Mouse (Mus musculus): ENCODE measurements around the gene Ppm1d. TPM values are rescaled to one million over a fixed set of nuclear protein-coding genes. Genes with fewer than 3 reads are reported as not detected.

The Ppm1d gene
- polyA plus RNA-seq, 1 experiment from 2014 or later = 27.9 TPM

GRCm38 (mm10) chr11:85306577-85307260, 4.3 kb upstream of the Ppm1d start:
- no peak overlapping the region for H3K4me2 ChIP-seq
- no peaks in the 10 kb centered on the region for H3K4me1 ChIP-seq
- no peak overlapping the region for H3K4me3 ChIP-seq (replicated peaks)
- ATAC-seq (ENCODE audit: low FRiP score) = no peak
- H3K27me3 ChIP-seq = no peaks in the 10 kb centered on the region
- H3K9me3 ChIP-seq = no peaks in the 10 kb centered on the region
- WGBS = 67% methylated on average over 4 of the region's 4 CpGs
- no peaks in the 10 kb centered on the region for H3K36me3 ChIP-seq (replicated peaks)
- H3K9ac ChIP-seq = no peak overlapping the region
- no peak overlapping the region for H3K27ac ChIP-seq

- no peak overlapping the region for H3K27ac ChIP-seq
- peaks cover 16% of the 10 kb centered on the region for H3K4me1 ChIP-seq
- no peak for ATAC-seq (ENCODE audit: low FRiP score)
- no peaks in the 10 kb centered on the region for H3K9me3 ChIP-seq
- no peaks in the 10 kb centered on the region for H3K36me3 ChIP-seq (replicated peaks)
- H3K4me3 ChIP-seq (replicated peaks) = no peak overlapping the region
- H3K9ac ChIP-seq = no peak overlapping the region
- 85% methylated on average over 2 of the region's 2 CpGs for WGBS
- H3K27me3 ChIP-seq = no peaks in the 10 kb centered on the region
- no peak overlapping the region for H3K4me2 ChIP-seq
These were observed 2.2 kb upstream of the Ppm1d start for GRCm38 (mm10) chr11:85308799-85309198.

GRCm38 (mm10) chr11:85310407-85310712, 684 bp upstream of the Ppm1d start:
- no peak for ATAC-seq (ENCODE audit: low FRiP score)
- peaks cover 10% of the 10 kb centered on the region for H3K36me3 ChIP-seq (replicated peaks)
- no peaks in the 10 kb centered on the region for H3K9me3 ChIP-seq
- H3K9ac ChIP-seq = peak overlapping the region; percentile 68
- H3K4me1 ChIP-seq = peaks cover 21% of the 10 kb centered on the region
- no peaks in the 10 kb centered on the region for H3K27me3 ChIP-seq
- H3K4me3 ChIP-seq (replicated peaks) = peak overlapping the region; percentile 95
- peak overlapping the region; percentile 75 for H3K27ac ChIP-seq
- H3K4me2 ChIP-seq = peak overlapping the region; percentile 92
- 3% methylated on average over 15 of the region's 15 CpGs for WGBS

- ATAC-seq (ENCODE audit: low FRiP score) = peak; percentile 49
- under 1% methylated on average over 56 of the region's 56 CpGs for WGBS
- H3K27ac ChIP-seq = peak overlapping the region; percentile 95
These were observed 824 bp downstream of the Ppm1d start for GRCm38 (mm10) chr11:85311645-85312490.

GRCm38 (mm10) chr11:85312818-85313217, 1.8 kb downstream of the Ppm1d start:
- Histone ChIP-seq H3K9me3 (no peaks in the 10 kb centered on the region), H3K4me1 (peaks cover 21% of the 10 kb centered on the region), H3K4me2 (peak overlapping the region; percentile 92), H3K9ac (peak overlapping the region; percentile 97; the same call in 1 of the 2 replicates), H3K4me3 (replicated peaks) (peak overlapping the region; percentile 95), H3K27ac (no peak overlapping the region), H3K27me3 (no peaks in the 10 kb centered on the region), H3K36me3 (replicated peaks) (peaks cover 11% of the 10 kb centered on the region)
- no peak for ATAC-seq (ENCODE audit: low FRiP score)
- 36% methylated on average over 2 of the region's 2 CpGs for WGBS

More at GRCm38 (mm10) chr11:85311645-85312490, 824 bp downstream of the Ppm1d start:
- Histone ChIP-seq H3K9ac (peak overlapping the region; percentile 97), H3K27me3 (no peaks in the 10 kb centered on the region), H3K4me1 (peaks cover 21% of the 10 kb centered on the region), H3K4me2 (peak overlapping the region; percentile 92), H3K36me3 (replicated peaks) (peaks cover 11% of the 10 kb centered on the region), H3K9me3 (no peaks in the 10 kb centered on the region), H3K4me3 (replicated peaks) (peak overlapping the region; percentile 95)

GRCm38 (mm10) chr11:85313361-85313760, 2.3 kb downstream of the Ppm1d start:
- peak overlapping the region; percentile 92 for H3K4me2 ChIP-seq
- H3K27ac ChIP-seq = no peak overlapping the region
- peak overlapping the region; percentile 95 for H3K4me3 ChIP-seq (replicated peaks)
- ATAC-seq (ENCODE audit: low FRiP score) = no peak
- peaks cover 11% of the 10 kb centered on the region for H3K36me3 ChIP-seq (replicated peaks)
- WGBS = 87% methylated on average over 3 of the region's 3 CpGs
- H3K9ac ChIP-seq = peak overlapping the region; percentile 42; the same call in 1 of the 2 replicates
- H3K27me3 ChIP-seq = no peaks in the 10 kb centered on the region
- H3K4me1 ChIP-seq = peaks cover 21% of the 10 kb centered on the region
- no peaks in the 10 kb centered on the region for H3K9me3 ChIP-seq

- 0 out of 2 replicates have a peak, but pooled peaks cover 3% of the 10 kb centered on the region for H3K36me3 ChIP-seq (replicated peaks)
- WGBS = 71% methylated on average over 9 of the region's 9 CpGs
- H3K4me3 ChIP-seq (replicated peaks) = no peak overlapping the region
- H3K9ac ChIP-seq = no peak overlapping the region
- no peaks in the 10 kb centered on the region for H3K9me3 ChIP-seq
- no peak for ATAC-seq (ENCODE audit: low FRiP score)
- H3K4me2 ChIP-seq = no peak overlapping the region
- no peaks in the 10 kb centered on the region for H3K4me1 ChIP-seq
- no peak overlapping the region for H3K27ac ChIP-seq
- H3K27me3 ChIP-seq = no peaks in the 10 kb centered on the region
These were observed 12.7 kb downstream of the Ppm1d start for GRCm38 (mm10) chr11:85323567-85324330.

GRCm38 (mm10) chr11:85328717-85329116, 17.7 kb downstream of the Ppm1d start:
- Histone ChIP-seq H3K27ac (no peak overlapping the region), H3K9me3 (no peaks in the 10 kb centered on the region), H3K4me3 (replicated peaks) (no peak overlapping the region), H3K27me3 (no peaks in the 10 kb centered on the region), H3K9ac (no peak overlapping the region), H3K36me3 (replicated peaks) (peaks cover 34% of the 10 kb centered on the region), H3K4me2 (no peak overlapping the region), H3K4me1 (no peaks in the 10 kb centered on the region)
- no peak for ATAC-seq (ENCODE audit: low FRiP score)
- WGBS = 94% methylated on average over 3 of the region's 3 CpGs

GRCm38 (mm10) chr11:85329167-85329894, 18.3 kb downstream of the Ppm1d start:
- Histone ChIP-seq H3K27me3 (no peaks in the 10 kb centered on the region), H3K4me2 (no peak overlapping the region), H3K36me3 (replicated peaks) (peaks cover 40% of the 10 kb centered on the region), H3K9ac (no peak overlapping the region), H3K4me3 (replicated peaks) (no peak overlapping the region), H3K4me1 (no peaks in the 10 kb centered on the region), H3K27ac (no peak overlapping the region), H3K9me3 (no peaks in the 10 kb centered on the region)
- no peak for ATAC-seq (ENCODE audit: low FRiP score)
- WGBS = 94% methylated on average over 7 of the region's 7 CpGs

- no peak overlapping the region for H3K9ac ChIP-seq
- 59% methylated on average over 4 of the region's 4 CpGs for WGBS
- no peak overlapping the region for H3K4me3 ChIP-seq (replicated peaks)
- no peaks in the 10 kb centered on the region for H3K4me1 ChIP-seq
- H3K27ac ChIP-seq = no peak overlapping the region
- ATAC-seq (ENCODE audit: low FRiP score) = no peak
- no peaks in the 10 kb centered on the region for H3K9me3 ChIP-seq
- no peaks in the 10 kb centered on the region for H3K27me3 ChIP-seq
- H3K4me2 ChIP-seq = no peak overlapping the region
- H3K36me3 ChIP-seq (replicated peaks) = peaks cover 65% of the 10 kb centered on the region
These were observed 23.7 kb downstream of the Ppm1d start for GRCm38 (mm10) chr11:85334778-85335177.

- ATAC-seq (ENCODE audit: low FRiP score) = no peak
- H3K9ac ChIP-seq = no peak overlapping the region
- no peaks in the 10 kb centered on the region for H3K27me3 ChIP-seq
- 97% methylated on average over 6 of the region's 6 CpGs for WGBS
- no peak overlapping the region for H3K27ac ChIP-seq
- H3K4me1 ChIP-seq = no peaks in the 10 kb centered on the region
- no peak overlapping the region for H3K4me2 ChIP-seq
- no peak overlapping the region for H3K4me3 ChIP-seq (replicated peaks)
- H3K9me3 ChIP-seq = no peaks in the 10 kb centered on the region
- peaks cover 62% of the 10 kb centered on the region for H3K36me3 ChIP-seq (replicated peaks)
These were observed 28.3 kb downstream of the Ppm1d start for GRCm38 (mm10) chr11:85339173-85339831.
